Mouse (Mus musculus) CH12.LX (cell line): ENCODE data around the gene Emg1.

ENCODE experiments used
- BHLHE40 ChIP-seq: IDR thresholded peaks from 2 replicates; pipeline ENCODE4 v1.6.1; 2011; ENCODE audit warnings: mild to moderate bottlenecking, low read depth, low read length, improper control_type of control experiment
- EP300 ChIP-seq: IDR thresholded peaks from 2 replicates; pipeline ENCODE4 v1.6.1; 2011; ENCODE audit warnings: low read length, improper control_type of control experiment
- RCOR1 ChIP-seq: conservative IDR thresholded peaks from 2 replicates; pipeline ENCODE4 v1.6.1; 2012; ENCODE audit warnings: low read depth, mild to moderate bottlenecking, inconsistent platforms, low read length, improper control_type of control experiment
- SIN3A ChIP-seq: IDR thresholded peaks from 2 replicates; pipeline ENCODE4 v1.6.1; 2012; ENCODE audit warnings: low read length, improper control_type of control experiment, inconsistent platforms
- USF1 ChIP-seq: IDR thresholded peaks from 2 replicates; pipeline ENCODE4 v1.6.1; 2014; ENCODE audit warnings: low read depth, mild to moderate bottlenecking, inconsistent platforms, low read length, improper control_type of control experiment

GRCm38 (mm10) chr6:124708289-124708889 is 3.6 kb downstream of the Emg1 start:
- TF ChIP-seq EP300 (no peak), RCOR1 (no peak), SIN3A (no peak), USF1 (no peak), BHLHE40 (no peak)
